Mouse (Mus musculus): ENCODE data around the gene Traf2. TPM values are rescaled to one million over a fixed set of nuclear protein-coding genes. Genes with fewer than 3 reads are reported as not detected.

The Traf2 gene
- total RNA-seq, 2 experiments from 2014 or later: 9.8 to 11.1 TPM

DNA sequence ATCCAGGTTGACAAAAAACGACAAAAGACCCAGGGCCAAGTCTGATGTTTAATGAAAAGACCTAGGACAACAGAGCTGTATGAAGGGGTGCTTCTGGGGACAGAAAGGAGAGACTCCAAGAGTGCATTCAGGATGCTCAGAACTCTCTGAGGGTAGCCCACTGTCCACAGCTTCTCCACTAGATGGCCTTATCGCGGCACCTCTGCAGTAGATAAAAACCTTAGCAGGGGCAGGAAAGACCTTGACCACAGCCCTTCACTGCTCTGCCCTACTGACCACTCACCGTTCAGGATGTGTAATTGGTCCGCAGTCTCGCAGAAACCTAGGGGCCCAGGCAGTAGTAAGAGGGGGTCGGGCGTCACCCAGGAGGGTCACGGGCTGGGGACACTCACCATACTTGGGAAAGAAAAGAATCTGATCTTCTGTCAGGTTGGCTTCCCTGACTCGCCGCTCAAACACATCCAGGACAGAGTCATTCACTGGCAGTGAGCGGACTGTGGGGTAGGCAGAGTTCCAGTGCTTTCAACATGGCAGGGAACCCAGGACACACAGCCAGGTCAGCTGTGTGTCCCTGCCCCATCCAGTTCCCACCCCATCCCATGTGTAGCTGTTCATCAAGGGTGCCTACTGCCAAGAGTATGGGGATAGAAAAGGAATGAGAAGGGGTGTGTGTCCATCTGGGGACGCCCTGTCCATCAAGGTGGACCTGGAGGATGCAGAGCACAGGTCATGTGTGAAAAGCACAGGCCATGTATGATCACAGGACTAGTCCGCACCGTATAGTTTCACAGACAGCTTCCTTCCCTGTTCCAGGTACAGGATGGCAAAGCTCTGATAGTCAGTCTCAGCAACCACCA, 47.9 kb downstream of the Traf2 start:
- no peak for DNase-seq (ENCODE audit: low spot score in 2 of 2)

DNA sequence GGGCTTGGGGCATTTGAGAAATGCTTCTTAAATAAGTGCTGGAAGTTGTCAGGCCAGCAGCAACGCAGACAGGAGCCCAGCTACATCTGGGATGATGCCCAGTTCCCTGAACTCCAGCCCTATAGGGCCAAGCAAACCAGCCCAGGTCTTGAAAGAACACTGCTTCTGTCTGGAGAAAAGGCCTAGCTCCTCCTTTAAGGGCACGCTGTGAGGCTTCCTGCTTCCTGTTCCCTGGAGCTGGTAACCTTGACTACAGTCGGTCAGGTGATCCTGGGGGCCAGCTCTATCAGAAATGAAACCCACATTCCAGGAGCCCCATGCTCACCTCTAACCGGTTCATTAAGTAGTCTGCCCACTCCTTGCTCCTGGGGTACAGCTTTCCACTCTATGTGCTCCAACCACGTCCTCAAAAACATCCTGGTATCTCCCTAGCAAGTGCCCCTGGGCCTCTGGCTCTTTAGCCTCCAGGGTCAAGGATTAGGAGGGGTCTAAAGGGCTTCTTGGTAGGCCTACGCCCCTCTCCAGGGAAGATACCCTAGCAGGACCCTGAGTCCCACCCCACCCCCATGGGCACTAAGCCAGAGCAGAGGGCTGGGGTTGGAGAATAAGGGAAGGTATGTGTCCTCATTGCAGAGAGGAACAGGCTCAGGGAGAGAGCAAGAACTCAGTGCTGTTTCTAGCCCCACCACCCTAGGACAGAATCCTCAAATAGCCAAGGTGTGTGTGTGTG, 48.7 kb downstream of the Traf2 start:
- no peak for DNase-seq (ENCODE audit: low spot score in 2 of 2)

DNA sequence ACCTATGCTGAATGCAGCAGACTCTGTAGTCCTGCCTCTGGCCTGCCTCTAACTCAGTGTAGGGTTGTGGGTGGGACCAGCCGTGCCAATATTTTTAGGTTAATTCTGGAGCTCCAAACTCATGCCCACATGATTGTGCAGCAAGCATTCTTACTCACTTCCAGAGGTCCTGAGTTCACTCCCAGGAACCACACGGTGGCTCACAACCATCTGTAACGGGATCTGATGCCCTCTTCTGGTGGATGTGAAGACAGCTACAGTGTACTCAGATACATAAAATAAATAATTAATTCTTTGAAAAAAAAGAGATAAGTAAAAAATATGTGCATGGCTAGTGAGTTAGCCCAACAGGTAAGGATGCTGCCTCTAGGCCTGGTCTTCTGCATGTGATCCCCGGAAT, 50.3 kb downstream of the Traf2 start:
- DNase-seq (ENCODE audit: low spot score in 2 of 2): no peak

DNA sequence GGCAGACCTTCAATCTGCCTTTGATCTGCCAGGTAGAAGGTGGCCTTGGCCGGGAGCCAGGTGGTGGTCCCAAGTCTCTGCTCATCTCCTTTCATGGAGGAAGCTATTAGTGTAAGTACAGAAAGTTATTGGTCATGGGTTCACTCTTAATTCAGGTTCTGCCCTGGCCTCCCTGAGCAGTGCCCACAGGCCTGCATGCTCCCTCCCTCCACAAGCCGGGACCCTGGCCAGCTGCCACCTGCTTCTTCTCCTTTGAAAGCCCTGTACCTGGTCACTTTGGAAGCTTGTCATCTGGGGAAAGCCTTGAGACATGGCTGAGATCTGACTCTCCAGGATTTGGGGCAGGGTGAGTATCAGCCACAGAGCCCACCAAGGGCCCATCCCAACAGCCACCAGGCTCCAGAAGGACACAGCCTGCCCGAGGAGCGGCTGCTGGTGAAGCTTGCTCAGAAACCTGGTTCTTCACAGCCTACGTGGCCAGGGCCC, 53.2 kb downstream of the Traf2 start, which contains the start of gene Lcn12:
Gene Lcn12, minus strand, starts transcription at position 436 of the 486 bp plus-strand sequence.
- DNase-seq (ENCODE audit: low spot score in 2 of 2): no peak

DNA sequence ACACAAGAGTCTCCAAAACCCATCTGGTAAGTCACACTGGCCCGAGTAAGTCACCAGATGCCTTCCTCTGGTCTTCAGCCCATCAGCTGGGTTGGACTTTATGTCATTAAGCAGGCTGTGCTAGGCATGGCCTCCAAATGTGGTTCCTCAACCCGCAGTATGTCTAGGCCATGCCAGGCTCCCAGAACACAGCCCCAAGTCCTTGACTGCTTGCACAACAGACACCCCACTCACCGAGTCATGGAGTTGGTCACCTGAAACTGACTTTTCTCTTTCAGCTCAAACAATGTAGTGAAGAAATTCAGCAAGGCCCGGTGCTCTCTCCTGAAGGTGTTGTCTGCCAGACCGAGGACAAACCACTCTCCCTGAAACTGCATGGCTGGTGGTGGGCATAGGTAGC, 53.8 kb downstream of the Traf2 start:
- no peak for DNase-seq (ENCODE audit: low spot score in 2 of 2)

DNA sequence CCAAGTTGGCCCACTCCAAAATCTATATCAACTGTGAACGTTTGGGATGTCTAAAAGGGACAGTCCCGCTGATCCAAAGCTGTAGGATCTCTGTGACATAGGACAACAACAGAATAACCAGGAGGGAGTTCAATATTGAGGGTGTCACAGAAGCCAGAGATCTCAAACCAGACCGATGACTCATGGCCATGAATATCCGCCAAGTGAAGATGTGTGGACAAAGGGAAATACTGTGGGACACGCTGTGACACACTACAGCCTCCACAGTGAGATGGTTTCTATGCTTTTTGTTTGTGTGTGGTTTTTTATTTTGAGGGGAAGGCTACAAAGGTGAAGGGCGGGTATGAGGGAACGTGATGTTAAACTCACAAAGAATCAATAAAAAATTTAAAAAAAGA, 58.1 kb downstream of the Traf2 start:
- DNase-seq (ENCODE audit: low spot score in 2 of 2): no peak

DNA sequence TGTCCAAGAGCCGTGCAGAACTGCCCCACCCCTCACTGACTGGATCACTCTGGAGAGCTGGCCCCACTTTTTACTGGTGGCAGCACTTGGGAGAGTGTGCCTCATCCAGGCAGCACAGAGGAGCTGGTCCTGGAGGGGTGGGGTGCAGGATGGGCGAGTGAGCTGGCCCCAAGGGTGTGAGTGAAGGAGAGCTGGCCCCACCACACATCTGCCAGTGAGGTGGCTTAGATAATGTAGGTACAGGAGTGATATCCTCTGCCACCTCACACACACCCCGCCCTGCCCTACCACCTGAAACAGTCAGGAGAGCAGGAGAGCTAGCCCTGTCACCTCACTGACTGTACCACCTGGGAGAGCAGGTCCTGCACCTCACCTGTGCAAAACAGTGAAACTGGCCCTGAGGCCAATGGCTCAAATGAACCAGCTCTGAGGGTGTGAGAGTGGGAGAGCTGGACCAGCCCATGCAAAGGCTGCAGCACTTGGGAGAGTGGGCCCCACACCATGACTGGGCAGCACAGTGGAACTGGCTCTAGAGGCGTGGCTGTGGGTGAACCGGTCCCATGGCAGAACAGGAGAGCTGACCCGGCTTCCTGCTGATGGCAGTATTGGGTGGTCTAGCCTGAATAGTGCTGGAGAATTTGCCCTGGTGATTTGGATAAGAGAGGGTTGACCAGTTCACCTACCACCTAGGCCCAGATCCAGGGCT, 58.6 kb downstream of the Traf2 start:
- no peak for DNase-seq (ENCODE audit: low spot score in 2 of 2)

DNA sequence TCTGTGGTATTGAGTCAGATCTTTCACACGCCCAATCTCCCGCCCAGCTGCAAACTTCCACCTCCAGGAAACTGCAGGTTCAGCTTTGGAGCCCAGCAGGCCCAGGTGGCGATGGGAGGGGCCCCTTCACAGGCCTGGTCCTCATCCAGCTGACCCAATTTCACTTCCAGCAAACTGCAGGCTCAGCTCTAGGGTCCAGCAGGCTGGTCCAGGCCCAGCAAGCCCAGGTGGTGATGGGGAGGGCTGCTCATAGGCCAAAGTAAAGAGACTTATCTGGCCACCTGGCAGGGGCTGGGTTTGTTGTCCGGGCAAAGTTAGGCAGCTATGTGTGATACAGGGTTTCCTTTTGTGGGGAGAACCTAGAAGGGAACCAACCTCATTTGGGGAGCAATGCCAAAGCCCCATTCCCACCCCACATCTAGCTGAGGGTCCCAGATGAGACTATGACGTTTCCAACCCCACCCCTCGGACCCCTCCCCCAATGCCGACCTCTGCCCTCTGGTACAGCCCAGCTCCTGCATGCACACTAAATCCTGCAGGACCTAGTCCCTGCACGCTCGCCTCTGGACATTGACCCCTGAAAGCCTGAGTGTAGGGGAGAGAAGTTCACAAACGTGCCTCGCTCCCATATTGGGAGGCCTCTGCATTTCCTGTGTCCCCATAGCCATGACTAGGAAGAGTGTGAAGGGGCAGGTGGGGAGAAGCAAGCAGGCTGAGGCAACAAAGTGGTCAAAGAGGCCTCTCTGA, 61.7 kb downstream of the Traf2 start:
- DNase-seq (ENCODE audit: low spot score in 2 of 2): no peak

DNA sequence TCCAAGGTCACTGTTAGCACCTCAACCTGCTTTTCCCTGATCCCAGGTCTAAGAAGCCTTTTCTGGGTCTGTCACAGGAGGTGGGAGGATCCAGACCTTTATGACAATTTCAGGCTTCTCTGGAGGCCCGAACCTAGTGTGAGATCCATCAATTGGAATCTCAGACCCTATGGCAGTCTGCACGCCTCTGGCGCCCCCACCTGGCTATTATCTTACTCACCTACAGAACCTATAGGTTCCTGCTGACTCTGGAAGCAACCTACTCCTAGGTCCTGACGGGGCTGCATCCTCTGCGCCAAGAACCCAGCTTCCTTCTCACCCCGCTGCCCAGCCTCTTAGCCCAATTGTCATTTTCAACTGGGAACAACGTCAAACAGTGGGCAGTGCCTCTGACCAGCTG, 63.8 kb downstream of the Traf2 start:
- no peak for DNase-seq (ENCODE audit: low spot score in 2 of 2)

DNA sequence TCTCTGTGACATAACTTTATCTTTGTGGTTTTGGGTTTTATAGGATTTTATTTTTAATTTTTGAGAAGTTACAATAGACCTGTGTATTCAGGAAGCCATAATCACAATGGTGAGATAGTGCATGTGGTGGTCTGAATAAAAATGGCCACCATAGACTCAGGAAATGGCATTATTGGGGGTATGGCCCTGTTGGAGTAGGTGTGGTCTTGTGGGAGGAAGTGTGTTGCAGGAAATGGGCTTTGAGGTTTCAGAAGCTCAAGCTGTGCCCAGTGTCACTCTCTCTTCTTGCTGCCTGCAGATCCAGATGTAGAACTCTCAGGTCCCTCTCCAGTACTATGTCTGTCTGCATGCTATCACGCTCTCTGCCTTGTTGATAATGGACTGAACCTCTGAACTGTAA, 66.2 kb downstream of the Traf2 start:
- DNase-seq (ENCODE audit: low spot score in 2 of 2): no peak

DNA sequence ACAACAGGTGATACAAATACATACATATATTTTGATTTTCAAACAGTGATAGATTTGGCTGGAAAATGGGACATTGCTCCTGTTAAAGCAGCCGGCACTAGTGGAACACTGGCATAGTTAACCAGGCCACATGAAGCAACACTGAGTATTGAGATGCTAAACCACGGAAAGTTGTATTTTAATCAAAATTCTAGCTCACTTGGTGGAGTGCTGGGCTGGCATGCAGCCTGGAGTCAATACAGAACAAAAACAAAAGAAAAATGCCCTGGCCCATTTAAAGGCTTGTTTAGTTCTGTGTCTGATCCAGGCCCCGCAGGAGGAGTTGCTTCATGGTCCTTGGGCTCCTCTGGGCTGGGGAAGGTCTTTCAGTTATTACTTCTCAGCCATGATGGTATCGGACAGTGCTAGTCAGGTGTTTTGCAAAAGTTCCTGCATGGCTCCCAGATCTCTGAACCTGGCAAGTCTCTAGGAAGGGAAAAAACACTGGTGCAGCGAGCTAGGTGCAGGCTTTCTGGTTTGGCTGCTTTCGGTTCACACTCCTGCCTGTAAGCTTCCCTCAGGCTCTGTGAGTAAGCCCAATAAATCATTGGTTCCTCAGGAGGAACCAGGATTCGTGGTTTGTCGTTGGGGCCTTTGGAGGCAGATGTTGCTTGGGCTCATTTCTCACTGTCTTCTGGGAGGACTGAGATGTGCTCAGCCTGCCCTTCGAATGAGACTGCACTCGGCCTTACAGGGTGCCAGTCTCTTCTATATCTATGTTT, 67.0 kb downstream of the Traf2 start:
- DNase-seq (ENCODE audit: low spot score in 2 of 2): peak in 1 of 2 experiments; percentile 58

DNA sequence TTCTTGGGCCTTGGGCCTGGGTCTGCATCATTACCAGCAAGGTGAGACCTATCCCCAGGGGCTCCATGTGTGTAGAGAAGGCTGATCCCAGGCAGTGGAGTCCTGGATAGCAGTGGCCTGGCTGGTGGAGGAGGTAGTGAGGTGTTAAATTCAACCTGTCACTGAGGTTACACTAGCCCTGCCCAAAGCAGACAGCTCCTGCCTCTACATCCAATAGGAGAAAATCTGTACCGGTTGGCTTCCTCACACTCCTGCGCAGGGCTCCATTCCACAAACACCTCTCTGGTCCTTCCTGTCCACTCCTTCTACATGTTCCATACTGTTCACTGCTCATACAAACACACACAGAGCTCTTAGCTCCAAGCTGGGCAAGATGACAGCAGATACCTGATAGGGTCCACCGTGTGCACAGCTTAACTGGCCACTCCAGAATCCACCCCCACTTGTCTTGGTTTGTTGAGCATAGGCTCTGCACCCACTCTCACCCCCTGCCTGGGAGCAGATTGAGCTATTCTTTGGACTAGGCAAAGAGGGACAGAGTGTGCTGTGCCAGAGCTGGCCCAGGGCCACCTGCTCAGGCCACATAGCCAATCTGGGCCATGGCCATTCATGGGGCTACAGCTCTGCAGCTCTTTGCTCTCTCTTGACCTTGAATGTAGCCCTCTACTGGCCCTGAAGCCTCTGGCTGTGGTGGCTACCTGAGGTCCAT, 68.6 kb downstream of the Traf2 start:
- DNase-seq (ENCODE audit: low spot score in 2 of 2): peak in 1 of 2 experiments; percentile 64

DNA sequence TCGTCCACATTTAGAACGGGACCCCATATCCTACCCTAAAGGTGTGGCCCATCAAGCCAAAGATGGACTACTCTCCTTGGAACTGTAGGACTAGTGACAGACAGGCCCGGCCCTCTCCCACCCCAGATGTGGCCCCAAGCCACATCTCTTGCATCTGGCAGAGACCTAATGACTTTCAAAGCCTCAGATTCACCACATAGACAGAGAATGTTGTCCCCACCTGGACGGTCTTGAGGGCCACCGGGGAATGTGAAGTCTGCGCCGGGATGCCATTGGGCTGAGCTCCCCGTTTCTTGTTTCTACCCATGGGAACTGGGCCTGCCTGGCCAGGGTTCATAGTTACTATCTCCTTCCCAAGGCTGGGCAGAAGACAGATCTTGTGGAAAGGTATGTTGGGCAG, 69.2 kb downstream of the Traf2 start:
- DNase-seq (ENCODE audit: low spot score in 2 of 2): no peak

DNA sequence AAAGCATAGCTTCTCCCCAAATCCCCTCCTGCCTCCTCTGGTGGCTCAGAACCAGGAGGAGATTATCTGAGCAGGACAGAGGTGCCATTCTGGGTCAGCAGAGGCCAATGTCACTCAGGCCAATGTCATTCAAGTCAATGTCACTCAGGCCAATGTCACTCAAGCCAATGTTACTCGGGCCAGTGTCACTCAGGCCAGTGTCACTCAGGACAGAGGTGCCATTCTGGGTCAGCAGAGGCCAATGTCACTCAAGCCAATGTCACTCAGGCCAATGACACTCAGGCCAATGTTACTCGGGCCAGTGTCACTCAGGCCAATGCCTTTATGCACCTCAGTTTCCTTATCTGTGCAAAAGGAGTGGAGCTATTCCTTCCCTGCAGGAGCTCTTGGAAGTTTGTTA, 74.2 kb downstream of the Traf2 start:
- DNase-seq (ENCODE audit: low spot score in 2 of 2): no peak

DNA sequence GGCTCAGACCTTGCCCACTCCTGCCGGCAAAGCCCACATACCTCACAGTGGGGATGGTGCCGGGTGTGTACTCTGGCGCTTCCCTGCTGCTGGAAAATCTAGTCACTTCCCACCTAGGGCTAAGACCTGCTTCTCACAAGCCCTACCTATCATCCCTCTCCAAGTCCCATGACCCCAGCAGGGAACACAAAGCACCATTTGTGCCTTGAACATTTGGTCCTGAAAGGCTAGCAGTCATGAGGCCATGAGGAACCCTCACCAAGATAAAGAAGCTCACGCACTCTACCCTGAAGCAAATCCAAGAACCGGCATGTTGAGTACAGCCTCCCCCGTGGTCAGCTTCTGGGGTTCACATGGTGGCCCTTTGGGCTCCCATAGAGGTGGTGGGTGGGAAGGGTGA, 76.8 kb downstream of the Traf2 start, which contains the start of gene Ptgds:
Gene Ptgds, minus strand, starts transcription at position 78 of the 400 bp plus-strand sequence.
- no peak for DNase-seq (ENCODE audit: low spot score in 2 of 2)

DNA sequence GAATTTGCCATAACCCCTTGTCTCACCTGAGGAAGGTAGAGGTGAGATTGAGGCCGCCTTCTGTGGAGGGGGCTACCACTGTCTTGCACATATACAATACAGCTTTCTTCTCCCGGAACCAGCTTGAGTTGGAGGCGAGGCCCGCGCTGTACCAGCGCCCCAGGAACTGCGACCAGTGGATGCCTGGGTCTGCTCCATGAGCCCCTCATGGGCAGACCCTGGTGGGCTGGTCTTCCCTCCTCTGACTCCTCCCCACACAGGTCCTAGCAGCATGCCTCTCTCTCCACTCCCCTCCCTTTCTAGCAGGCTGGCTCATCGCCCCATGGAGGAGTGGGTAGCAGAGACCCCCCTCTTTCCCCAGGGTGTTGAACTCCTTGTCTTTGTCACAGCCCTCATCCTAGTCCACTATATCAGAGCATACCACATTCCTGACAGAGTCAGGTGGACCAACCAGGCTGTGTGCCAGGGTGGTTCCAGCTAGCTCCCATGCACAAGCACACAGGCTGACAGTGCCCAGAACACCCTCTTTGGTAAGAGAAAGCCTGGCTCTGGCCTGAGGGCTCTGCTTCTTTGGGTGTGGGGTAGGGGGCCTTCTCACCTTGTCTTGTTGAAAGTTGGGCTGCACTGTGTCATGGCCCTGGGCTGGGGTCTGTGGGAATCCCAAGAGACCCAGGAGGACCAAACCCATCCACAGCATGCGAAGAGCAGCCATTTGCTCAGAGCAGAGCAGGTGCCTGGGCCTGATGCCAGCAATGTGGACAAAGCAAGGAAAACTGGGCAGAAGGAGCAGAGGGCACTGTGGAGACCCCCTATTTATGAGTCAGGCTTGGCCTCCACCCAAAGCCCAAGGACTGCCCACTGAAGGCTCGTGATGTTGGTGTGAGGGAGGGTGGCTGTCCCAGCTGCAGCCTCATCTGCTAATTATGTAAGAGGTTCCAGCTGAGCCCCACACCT, 77.5 kb downstream of the Traf2 start:
- DNase-seq (ENCODE audit: low spot score in 2 of 2): peak in 1 of 2 experiments; percentile 31
